Mouse (Mus musculus) liver, embryonic 16.5 days (tissue): ENCODE data around the gene Sfxn5. TPM values are rescaled to one million over a fixed set of nuclear protein-coding genes. Genes with fewer than 3 reads are reported as not detected.

Source experiments
- ATAC-seq: fragments of 200-750 bp; cut with Nextera tagmentation; 2 replicates; pipeline ENCODE4 v1.8.0; 2017; ENCODE audit warnings: low read depth, mild to moderate bottlenecking, moderate number of reproducible peaks, moderate library complexity
- H3K27ac ChIP-seq: fragments of 300-500 bp; sonication (generic); 2 replicates; pipeline ENCODE4 v1.5.1; 2014; ENCODE audit warnings: mild to moderate bottlenecking, low read length
- H3K27me3 ChIP-seq: fragments of 300-500 bp; sonication (generic); 2 replicates; pipeline ENCODE4 v1.6.1; 2014; ENCODE audit warnings: low read depth, low read length, mixed read lengths; ENCODE audit not compliant: control insufficient read depth, insufficient read depth
- H3K36me3 ChIP-seq: fragments of 300-500 bp; sonication (generic); 2 replicates; pipeline ENCODE4 v1.6.1; 2014; ENCODE audit warnings: mild to moderate bottlenecking; ENCODE audit not compliant: control insufficient read depth, insufficient read depth
- H3K4me1 ChIP-seq: fragments of 300-500 bp; sonication (generic); 2 replicates; pipeline ENCODE4 v1.6.1; 2014; ENCODE audit warnings: low read depth, low read length, mixed read lengths; ENCODE audit not compliant: control insufficient read depth
- H3K4me2 ChIP-seq: fragments of 300-500 bp; sonication (generic); 2 replicates; pipeline ENCODE4 v1.6.1; 2014; ENCODE audit warnings: low read depth, low read length, mixed read lengths
- H3K4me3 ChIP-seq: fragments of 300-500 bp; sonication (generic); 2 replicates; pipeline ENCODE4 v1.5.1; 2014; ENCODE audit warnings: low read depth, mild to moderate bottlenecking, low read length
- H3K9ac ChIP-seq: fragments of 300-500 bp; sonication (generic); 2 replicates; pipeline ENCODE4 v1.6.1; 2014; ENCODE audit warnings: low read depth, low read length
- H3K9me3 ChIP-seq: fragments of 300-500 bp; sonication (generic); replicated peaks from 2 replicates; pipeline ENCODE4 v1.6.1; 2016; ENCODE audit warnings: low read length; ENCODE audit not compliant: control insufficient read depth
- WGBS: fragments of 180-500 bp; shearing (Covaris S2); extraction: QIAGEN DNeasy Blood & Tissue Kit; methylation state at CpG from one replicate; pipeline ENCODE4 v1.1.7; 2014; ENCODE audit not compliant: insufficient replicate concordance; 5-methylcytosine and 5-hydroxymethylcytosine counted together
- polyA plus RNA-seq: library from polyadenylated mRNA; unstranded; fragments of >200 nt; fragmentation: Nextera tagmentation; extraction: Ambion mirVana; gene quantifications from 2 replicates; pipeline ENCODE4 v1.2.1, GENCODE M21; 2015

Sfxn5 gene
- polyA plus RNA-seq, 1 experiment from 2014 or later: 1.8 TPM

DNA sequence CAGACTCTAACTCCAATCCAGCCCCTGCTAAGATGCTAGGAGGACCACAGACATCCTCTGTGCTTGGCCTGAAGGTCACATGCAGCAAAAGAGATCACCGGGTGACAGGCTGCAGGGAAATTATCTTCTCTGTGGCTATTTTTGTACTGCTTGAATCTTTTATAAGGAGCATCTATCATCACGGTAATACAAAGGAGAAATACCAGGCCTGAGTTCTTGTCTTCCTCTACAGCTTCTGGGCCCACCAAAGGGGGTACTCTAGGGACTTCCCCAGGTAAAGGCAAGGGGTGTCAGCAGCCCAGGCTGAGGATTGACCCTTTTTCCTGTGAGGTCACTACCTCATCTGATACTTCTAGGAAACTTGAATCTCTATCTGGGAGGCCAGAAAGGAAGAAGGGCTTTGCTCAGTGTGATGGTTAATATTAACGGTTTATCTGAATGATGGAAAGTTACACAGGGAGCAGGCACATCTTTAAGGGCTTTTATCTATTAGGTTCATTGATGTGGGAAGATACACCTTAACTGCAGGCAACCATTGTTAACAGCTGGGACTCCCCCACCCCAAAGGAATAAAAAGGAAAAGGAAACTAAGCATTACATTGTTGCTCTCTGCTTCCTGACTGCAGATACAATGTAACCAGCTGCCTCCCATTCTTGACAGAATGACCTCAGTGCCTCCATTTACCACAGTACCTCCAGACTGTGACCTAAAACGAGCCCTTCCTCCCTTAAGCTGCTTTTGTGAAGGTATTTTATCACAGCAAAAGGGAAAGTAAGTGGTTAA lies 23.7 kb upstream of the Sfxn5 start:
- Histone ChIP-seq H3K4me2 (no peak overlapping the region), H3K9me3 (no peaks in the 10 kb centered on the region), H3K36me3 (no peaks in the 10 kb centered on the region), H3K4me3 (no peak overlapping the region), H3K9ac (no peak overlapping the region), H3K4me1 (no peaks in the 10 kb centered on the region), H3K27me3 (no peaks in the 10 kb centered on the region), H3K27ac (no peak overlapping the region)
- 37% methylated on average over 4 of the region's 4 CpGs for WGBS
- ATAC-seq: no peak

DNA sequence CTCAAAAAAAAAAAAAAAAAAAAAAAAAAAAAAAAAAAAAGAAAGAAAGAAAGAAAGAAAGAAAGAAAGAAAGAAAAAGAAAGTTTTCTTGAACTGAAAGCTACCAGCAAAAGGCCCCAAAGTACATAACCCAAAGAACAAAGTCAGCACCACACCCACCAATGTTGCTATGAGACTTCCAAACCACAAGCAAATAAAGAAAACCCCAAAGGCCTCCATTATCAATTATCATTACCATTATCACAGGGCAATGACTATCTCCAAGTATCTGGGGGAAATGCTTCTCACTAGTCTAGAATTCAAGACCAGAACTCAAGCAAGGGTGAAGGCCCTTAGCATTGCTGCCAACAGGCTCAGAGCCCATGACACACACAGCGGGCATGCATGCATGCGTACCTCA lies 22.5 kb upstream of the Sfxn5 start:
- 76% methylated on average over 2 of the region's 2 CpGs for WGBS
- no peak for ATAC-seq
- H3K4me3 ChIP-seq: no peak overlapping the region

DNA sequence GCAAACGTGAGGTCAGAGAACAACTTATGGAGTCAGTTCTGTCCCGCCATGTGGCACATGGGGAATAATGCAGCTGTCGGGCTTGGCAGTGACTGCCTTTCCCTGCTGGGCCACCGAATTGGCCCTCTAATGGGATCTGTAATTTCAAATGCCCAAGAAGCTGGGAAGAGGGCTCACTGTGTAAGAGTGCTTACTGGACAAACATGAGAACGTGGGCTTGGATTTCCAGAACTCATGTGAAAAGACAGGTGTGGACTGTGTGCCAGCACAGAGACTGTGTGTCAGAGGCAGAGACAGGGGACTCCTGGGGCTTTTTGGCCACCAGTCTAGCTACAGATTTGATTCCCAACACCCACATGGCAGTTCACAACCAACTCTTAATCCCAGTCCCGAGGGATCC lies 21.5 kb upstream of the Sfxn5 start:
- Histone ChIP-seq H3K4me2 (no peak overlapping the region), H3K4me3 (no peak overlapping the region), H3K36me3 (no peaks in the 10 kb centered on the region), H3K27me3 (no peaks in the 10 kb centered on the region), H3K27ac (no peak overlapping the region), H3K9ac (no peak overlapping the region), H3K9me3 (no peaks in the 10 kb centered on the region), H3K4me1 (no peaks in the 10 kb centered on the region)
- no peak for ATAC-seq
- WGBS: 69% methylated on average over 6 of the region's 6 CpGs

More for the DNA sequence above, 22.5 kb upstream of the Sfxn5 start:
- Histone ChIP-seq H3K4me2 (no peak overlapping the region), H3K27me3 (no peaks in the 10 kb centered on the region), H3K27ac (no peak overlapping the region), H3K9me3 (no peaks in the 10 kb centered on the region), H3K36me3 (no peaks in the 10 kb centered on the region), H3K4me1 (no peaks in the 10 kb centered on the region), H3K9ac (no peak overlapping the region)

DNA sequence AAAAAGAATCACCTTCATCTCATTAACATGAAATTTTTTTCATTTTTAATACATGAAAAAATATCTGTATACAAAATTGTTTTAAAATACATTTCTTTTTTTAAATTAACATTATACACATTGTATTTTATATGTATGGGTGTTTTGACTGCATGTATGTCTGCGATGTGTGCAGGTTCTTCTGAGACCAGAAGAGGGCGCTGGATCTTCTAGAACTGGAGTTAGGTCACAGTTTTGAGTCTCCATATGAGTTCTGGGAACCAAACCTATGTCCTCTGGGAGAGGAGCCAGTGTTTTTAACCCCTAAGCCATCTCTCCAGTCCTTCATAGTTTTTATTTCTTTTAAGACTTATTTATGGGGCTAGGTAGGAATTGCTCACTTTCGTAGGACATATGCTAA lies 20.5 kb upstream of the Sfxn5 start:
- no peak overlapping the region for H3K4me2 ChIP-seq
- no peaks in the 10 kb centered on the region for H3K4me1 ChIP-seq
- H3K4me3 ChIP-seq: no peak overlapping the region
- H3K27me3 ChIP-seq: no peaks in the 10 kb centered on the region
- no peak overlapping the region for H3K9ac ChIP-seq
- WGBS: 61% methylated on average over 3 of the region's 3 CpGs
- H3K36me3 ChIP-seq: no peaks in the 10 kb centered on the region
- ATAC-seq: no peak
- H3K9me3 ChIP-seq: no peaks in the 10 kb centered on the region
- no peak overlapping the region for H3K27ac ChIP-seq

DNA sequence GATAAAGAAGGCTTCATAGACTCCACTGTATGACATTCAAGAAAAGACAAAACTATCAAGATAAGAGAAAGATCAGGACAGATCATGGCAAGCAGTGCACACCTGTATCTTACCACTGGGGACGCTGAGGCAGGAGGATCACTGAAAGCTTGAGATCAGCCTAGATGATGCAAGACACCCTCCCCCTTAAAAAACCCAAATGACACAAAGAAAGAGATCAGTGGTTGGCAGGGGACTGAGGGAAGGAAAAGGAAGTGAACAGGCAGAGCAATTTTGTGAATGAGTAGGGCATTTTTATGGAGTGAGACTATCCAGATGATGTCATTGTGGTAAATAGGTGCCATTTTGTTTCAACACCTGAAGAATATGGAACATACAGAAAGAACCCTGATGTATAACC lies 16.9 kb upstream of the Sfxn5 start:
- no peaks in the 10 kb centered on the region for H3K4me1 ChIP-seq
- WGBS: 68% methylated on average over 1 of the region's 1 CpGs

DNA sequence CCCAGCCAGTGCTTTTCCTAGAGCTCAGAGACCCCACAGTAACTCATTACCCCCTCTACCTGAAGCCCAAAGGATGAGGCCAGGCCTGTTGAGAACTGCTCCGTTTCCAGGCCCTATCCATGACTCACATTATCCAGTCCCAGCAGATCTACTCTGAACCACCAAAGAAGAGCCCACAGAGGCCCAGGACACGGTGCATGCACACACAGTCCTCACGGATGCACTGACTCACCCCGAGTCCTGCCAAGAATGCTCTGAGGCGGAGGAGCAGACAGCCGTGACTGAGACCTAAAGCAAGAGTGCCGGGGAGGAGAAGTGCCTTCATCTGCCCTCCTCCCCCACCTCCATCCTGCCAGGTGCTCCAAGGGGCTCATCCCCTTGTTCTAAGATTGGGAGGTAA lies 16.0 kb upstream of the Sfxn5 start:
- H3K4me2 ChIP-seq: no peak overlapping the region
- no peak overlapping the region for H3K27ac ChIP-seq
- no peak for ATAC-seq
- no peak overlapping the region for H3K4me3 ChIP-seq
- 66% methylated on average over 7 of the region's 7 CpGs for WGBS
- H3K4me1 ChIP-seq: no peaks in the 10 kb centered on the region
- H3K27me3 ChIP-seq: no peaks in the 10 kb centered on the region
- no peaks in the 10 kb centered on the region for H3K36me3 ChIP-seq
- no peaks in the 10 kb centered on the region for H3K9me3 ChIP-seq
- H3K9ac ChIP-seq: no peak overlapping the region

More for the DNA sequence above, 16.9 kb upstream of the Sfxn5 start:
- Histone ChIP-seq H3K4me2 (no peak overlapping the region), H3K9me3 (no peaks in the 10 kb centered on the region), H3K36me3 (no peaks in the 10 kb centered on the region), H3K27ac (no peak overlapping the region), H3K4me3 (no peak overlapping the region), H3K9ac (no peak overlapping the region), H3K27me3 (no peaks in the 10 kb centered on the region)
- no peak for ATAC-seq

DNA sequence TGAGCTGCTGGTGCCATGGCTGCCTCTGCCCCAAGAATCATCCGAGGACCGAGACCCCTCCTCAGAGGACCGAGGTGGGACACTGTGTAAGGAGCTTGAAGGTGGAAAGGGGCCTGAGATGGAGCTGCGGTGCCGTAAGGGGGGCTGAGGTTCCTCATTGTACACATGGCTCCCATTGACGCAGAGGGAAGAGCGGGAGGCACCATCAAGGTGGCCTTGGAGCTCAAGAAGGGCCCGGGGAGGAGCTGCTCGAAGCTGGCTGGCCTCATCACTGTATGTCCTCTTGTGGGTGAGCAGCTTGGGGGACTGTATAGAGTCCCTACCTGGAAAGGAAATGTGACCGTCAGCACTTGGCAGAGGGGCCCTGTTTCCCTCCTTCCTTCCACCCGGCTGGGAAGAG lies 14.9 kb upstream of the Sfxn5 start:
- Histone ChIP-seq H3K9ac (no peak overlapping the region), H3K27me3 (no peaks in the 10 kb centered on the region), H3K36me3 (no peaks in the 10 kb centered on the region), H3K4me3 (no peak overlapping the region), H3K4me2 (no peak overlapping the region), H3K4me1 (no peaks in the 10 kb centered on the region), H3K27ac (no peak overlapping the region), H3K9me3 (no peaks in the 10 kb centered on the region)
- 71% methylated on average over 11 of the region's 11 CpGs for WGBS
- ATAC-seq: no peak

DNA sequence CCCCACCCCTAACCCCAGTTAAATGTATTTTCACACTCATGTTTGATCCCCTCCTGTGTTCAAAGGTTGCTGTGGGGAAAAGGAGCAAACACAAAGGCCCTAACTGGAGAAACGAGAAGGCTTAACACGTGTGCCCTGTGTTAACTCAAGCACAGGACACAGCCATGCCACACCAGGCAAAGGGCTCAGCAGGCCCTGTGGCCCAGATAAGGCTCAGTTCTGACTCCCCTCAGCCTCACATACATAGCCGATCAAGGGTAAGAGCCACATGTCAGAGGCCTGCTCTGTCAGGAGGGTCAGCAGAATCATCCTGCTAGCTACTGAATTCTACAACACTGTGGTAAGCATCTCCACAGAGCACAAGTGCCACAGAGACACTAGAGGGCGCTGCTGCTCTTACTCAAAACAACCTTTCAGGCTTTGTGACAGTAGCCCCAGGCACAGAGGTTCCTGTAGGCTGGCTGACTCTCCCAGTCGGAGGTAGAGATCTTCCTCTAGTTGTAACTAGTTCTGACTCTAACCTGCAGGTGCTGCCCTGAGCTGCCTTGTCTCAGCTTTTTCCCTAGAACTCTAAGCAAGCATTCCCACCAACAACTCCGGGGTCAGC lies 12.9 kb upstream of the Sfxn5 start:
- Histone ChIP-seq H3K4me2 (no peak overlapping the region), H3K9me3 (no peaks in the 10 kb centered on the region), H3K9ac (no peak overlapping the region), H3K27ac (no peak overlapping the region), H3K4me3 (no peak overlapping the region), H3K36me3 (no peaks in the 10 kb centered on the region), H3K27me3 (no peaks in the 10 kb centered on the region), H3K4me1 (no peaks in the 10 kb centered on the region)
- WGBS: 31% methylated on average over 6 of the region's 6 CpGs
- ATAC-seq: peak; percentile 64

DNA sequence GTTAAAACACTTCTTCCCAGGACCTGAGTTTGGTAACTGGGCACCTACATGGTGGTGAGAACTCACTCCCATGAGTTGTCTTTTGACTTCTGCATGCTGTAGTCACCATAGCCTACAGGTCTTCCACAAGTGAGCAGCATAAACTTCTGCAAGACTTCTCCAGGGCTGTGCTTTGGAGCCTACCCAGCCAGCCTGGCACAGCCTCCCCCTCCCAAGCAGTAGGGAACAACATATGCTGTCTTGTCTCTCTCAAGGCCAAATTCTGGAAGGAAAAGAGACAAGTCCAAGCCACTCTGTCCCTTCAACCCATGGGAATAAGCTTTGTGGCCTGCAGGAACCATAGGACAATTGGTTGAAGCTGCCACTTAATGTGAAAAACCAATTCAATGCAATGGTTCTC lies 11.7 kb upstream of the Sfxn5 start:
- Histone ChIP-seq H3K9me3 (no peaks in the 10 kb centered on the region), H3K9ac (no peak overlapping the region), H3K4me3 (no peak overlapping the region), H3K4me1 (no peaks in the 10 kb centered on the region), H3K36me3 (no peaks in the 10 kb centered on the region), H3K4me2 (no peak overlapping the region), H3K27ac (no peak overlapping the region), H3K27me3 (0 out of 2 replicates have a peak, but pooled peaks cover 2% of the 10 kb centered on the region)
- ATAC-seq: no peak
